Mouse (Mus musculus) thymus, postnatal 0 days (tissue): ENCODE measurements around the gene Lyrm9. TPM values are rescaled to one million over a fixed set of nuclear protein-coding genes. Genes with fewer than 3 reads are reported as not detected.
A peak's percentile ranks its signal among the peaks of the same experiment; 100 is the strongest.

ENCODE experiments used
- DNase-seq: peaks from one replicate; pipeline ENCODE4 v3.0.0-alpha.2; 2015; ENCODE audit warnings: low spot score
- polyA plus RNA-seq: library from polyadenylated mRNA; unstranded; fragments of >200 nt; fragmentation: Nextera tagmentation; extraction: Ambion mirVana; gene quantifications from 2 replicates; pipeline ENCODE4 v1.2.1, GENCODE M21; 2015

The Lyrm9 gene
- polyA plus RNA-seq, 1 experiment from 2014 or later = 31.0 TPM

DNA sequence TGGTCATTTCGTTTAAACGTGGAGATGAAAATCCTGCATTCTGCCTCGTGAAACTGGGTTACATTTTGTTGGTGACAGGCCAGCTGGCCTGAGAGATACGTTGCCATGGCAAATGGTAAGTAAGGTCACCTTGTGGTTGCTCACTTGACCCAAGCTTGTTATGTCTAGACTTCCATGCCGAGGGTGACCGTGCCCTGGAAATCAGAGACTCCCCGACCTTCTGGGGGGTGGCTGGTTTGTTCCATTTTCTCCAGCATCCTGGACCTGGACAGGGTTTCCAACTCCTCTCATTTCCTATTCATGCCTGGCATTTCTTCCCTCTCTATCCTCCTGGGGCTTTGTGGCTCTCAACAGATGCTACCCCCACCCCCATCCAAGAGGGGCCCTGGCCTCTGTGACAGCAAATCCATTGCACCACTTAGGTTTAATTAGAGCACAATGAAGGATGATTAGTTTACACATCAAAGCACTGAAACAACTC lies 11.9 kb upstream of the Lyrm9 start:
- no peak for DNase-seq

DNA sequence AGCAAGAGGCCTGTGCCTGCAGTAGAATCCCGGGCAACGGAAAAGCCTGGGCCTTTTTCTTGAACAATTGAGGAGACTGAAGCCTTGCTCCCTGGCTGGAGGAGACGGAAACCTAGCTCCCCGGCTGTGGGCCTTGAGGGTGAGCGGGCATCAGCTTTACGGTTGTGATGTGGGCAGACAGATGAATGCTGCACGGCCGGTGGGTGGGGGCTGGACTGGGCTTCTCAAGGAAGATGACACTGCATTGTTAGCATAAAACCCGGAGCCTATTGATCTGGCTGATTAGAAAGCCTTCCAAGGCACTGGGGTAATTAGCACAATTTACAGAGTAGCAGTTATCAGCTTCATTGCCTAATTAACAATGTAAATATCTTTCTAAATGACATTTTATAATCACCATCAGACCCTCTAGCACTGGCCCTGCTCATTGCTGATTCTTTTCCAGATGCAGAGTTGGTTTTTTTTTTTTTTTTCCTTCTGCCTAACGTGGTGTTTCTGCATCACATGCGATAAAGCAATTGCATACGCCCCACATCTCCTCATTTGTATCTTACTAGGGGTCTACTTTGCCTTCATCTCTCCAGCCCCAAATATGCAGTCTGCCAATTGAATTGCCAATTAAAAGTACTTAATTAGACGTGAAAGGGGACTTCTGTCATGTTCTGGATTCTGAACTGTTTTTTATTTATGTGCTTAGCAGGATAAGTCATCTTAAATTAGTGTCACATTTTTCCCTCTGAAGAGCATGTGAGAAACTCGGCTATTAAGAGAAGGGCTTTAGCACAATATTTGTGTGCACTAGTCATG lies 10.2 kb upstream of the Lyrm9 start:
- no peak for DNase-seq

DNA sequence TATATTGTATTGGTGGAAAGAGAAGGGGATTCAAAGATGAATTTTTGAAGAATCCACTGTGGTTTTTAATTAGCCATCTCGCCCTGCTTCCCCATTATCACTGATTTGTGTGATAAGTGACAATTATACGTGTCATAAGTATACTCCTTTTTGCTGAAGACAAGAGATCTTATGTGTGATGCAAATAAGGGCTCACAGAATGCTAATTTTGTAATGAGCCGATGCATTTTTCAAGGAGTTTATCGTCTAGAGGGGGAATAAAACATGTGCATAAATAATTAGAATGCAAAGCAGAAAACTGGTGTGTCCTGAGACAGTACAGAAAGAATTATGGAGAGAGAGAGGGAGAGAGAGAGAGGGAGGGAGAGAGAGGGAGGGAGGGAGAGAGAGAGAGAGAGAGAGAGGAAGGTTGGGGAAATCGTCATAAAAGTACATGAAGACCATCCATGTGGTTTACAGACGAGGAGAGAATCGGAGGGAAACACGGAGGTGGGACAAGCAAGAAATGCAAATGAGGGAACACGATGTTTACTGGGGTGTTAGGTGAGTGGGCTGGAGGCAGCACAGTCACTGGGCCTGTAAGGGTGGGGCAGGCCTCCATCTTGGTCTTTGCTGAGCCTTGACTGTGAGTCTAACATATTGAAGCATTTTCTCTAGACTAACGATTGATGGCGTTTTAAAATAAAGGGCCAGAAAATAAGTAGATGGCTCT lies 8.9 kb upstream of the Lyrm9 start:
- DNase-seq = no peak

DNA sequence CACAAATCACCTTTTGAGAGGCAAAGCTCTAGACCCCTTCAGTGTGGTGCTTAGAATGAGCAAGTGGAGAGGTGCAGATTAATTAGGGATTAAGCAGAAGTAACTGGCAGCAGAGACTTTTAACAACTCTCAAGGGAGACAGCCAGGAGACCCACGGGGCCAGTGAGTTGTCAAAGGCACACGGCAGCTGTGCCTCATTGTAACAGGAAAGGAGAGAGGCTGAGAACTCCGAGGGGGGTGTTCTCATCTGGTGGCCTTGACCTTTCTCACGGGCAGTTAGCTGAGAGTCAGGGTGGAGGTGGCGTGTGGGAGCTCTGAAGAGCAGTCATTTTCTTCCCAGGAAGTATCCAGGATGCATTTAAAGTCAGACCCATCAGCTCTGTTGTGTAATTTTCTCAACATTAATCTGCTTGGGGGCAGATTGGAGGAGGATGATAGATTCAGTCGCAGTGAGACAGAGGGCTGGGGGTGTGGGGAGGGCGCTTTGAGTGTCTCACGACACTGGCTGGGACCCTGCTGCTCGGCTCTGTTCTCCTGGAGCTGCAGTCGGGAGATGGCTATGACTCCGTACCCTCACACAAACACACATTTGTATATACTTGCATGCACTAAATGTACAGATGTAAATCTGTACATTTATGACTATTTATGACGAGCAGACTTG lies 5.9 kb upstream of the Lyrm9 start:
- no peak for DNase-seq

DNA sequence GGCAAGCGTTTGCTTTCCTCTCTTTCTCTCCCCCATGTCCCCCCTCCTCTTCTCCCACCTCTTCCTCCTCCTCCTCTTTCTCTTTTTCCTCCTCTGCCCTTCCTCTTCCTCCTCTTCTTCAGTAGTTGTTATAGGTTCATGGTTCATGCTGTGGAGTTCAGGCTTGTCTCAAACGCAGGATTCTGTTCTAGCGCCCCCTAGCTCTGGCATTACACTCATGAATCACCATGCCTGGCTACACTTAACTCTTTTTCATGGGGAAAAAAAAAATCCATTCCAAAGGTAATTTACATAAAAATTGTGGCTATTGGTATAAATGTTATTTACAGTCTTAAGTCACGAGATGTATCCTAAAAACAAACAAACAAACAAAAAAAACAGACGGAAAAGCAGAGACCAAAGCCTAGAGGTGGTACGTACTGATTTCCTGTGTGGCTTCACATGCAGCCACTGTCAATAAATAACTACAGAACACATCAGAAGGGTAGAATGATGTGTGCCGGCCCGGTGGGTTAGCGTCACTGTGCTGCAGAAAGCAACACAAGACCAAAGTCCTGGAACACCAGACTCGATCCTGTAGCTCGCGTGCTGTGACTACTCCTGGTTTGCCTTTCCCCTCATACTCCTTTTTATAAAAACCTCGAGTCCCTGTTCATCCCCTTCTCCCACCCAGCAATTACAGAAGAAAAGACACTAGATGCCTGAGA lies 3.4 kb upstream of the Lyrm9 start:
- peak; percentile 71 for DNase-seq

DNA sequence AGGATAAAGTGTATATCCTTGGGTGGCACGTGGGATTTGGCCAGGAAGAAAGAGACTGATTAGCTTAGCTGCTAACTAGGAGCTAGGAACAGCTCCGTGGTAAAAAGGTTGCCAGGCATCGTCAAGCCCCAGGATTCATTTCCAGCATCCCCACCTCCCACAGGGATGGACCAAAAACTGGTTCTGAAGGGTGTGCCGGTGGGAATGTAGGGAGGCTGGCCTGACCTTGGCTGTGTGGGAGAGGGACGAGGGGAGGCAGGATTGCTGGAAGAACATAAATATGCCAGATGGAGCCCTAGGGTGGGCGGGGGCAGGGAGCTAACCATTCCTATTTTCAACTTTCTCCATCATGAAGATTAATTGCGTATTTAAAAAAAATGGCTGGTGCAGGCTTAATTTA lies 1.2 kb downstream of the Lyrm9 start:
- DNase-seq = no peak

DNA sequence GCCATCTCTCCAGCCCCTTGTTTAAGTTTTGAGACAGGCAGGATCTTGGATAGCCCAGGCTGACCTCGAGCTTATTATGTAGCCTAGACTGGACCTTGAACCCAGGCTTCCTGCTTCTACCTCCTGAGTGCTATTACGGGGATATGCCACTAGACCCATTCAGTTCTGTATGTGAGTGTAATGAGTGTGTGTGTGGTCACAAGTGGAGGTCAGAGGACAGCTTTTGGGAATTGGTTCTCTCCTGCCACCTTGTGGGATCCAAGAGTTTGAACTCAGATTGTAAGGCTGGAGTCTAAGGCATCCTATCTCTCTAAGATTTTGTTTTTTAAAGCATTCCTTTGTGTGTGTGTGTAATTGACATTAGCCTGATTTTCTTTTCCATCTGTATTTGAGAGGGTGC lies 2.0 kb downstream of the Lyrm9 start:
- DNase-seq = no peak

DNA sequence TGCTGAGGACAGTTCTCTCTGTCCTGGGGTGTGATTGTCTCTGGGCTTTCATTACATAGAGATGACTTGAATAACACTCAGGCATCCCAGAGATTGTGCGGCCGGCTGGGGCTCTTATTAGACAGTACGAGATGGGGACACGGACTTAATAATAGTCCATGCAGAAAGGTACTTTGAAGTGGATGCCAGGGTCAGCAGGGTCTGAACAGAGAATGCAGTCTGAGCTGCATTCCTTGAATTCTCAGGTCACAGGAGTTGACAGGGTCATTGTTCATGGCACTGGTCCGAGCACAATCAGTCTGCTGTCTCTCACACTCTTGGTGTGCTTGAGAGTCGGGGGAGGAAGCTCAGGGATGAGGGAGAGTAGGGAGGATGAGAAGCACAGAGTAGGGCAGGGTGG lies 3.0 kb downstream of the Lyrm9 start:
- DNase-seq = no peak

DNA sequence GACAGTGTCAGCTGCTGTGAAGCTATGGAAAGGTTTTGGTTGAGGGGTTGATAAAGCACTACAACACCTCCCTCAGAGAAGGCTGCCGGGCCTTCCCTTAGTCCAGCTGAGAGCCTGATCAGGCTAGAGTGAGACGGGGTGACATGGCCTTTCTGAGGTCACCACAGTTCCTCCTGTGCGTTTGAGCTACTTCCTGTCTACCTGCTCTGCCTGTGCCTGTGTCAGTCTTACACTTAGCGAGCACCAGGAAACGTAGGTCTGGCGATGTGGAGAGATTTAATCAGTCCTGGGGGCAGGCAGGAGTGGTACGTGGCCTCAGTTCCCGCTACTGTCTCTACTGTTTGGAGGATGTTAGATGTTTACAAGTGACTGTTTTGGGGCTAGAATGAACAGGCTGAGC lies 3.8 kb downstream of the Lyrm9 start:
- peak; percentile 61 for DNase-seq

DNA sequence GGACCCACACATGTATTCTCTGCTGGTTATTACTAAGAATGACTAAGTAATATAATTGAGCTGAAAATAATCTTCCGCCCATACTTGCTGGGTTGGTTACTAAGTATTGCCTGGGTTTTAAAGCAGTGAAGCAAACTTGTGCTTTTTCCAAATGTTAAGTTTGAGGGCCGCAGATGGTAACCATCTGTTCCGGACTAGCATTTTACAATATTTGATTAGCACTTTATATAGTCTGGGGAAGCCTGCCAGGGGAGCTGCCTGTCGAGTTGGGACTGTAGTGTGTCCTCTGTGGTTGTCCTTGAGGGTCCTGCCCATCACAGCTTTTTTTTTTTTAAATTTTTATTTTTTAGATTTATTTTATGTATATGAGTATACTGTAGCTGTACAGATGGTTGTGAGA lies 5.3 kb downstream of the Lyrm9 start:
- no peak for DNase-seq

DNA sequence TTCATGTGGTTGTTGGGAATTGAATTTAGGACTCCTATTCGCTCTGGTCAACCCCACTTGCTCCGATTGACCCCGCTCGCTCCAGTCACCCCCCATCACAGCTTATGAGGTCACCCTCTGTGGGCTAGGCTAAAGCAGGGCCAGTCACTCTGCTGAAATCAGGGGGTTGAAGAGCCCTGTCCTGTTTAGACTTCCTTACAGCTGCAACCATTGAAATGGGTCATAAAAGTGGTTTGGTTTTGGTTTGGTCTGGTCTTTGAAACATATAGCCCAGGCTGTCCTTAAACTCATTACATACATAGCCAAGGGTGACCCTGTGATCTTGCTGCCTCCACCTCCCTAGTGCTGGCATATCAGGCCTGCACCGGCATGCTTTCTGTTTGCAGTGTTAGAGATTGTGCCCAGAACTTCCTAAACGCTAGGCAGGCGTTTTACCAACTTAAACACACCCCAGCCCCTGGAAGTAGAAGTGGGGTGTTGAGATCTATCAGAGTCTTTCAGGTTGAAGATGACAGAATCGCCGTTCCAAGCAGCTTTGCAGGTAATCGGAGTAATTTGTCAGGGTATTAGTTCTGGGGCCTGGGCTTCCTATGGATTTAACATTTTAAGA lies 5.8 kb downstream of the Lyrm9 start:
- no peak for DNase-seq

DNA sequence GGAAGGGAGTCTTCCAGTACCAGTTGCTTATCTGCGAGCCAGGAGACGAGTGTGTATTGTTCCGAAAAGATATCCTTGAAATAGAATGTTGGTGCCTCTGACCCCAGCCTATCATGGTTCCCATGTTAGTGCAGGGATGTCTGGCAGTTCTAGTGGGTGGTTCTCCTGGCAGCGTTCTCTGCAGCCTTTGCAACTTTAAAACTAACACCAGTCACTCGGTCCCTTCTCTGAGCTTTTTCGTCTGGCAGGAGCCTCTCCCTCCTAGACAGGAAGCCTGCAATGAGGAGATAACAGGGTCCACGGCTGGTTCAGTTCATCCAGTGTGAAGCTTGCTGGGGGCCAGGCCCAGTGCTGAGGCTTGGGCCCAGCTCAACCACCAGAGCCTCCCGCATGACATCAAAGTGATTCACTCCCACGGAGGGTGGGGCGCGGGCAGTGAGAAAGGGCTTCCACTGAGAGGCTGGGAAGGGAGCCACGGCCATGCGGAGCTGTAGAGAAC lies 6.5 kb downstream of the Lyrm9 start:
- peak; percentile 20 for DNase-seq

DNA sequence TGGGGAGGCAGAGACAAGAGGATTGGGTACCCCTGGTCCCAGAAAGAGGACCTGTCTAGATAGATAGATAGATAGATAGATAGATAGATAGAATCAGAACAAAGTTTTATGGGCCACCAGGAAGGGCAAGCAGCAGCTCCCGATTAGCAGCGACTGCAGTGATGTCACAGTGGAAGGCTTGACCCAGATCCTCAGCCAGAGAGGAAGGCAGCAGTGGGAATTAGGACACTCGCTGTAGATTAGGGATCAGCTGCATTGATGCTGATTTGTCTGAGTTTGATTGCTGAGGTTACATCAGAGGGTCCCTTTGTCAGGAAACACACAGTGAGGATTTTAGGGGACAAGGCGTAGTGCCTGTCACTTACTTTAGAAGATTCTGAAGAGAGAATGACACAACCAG lies 10.1 kb downstream of the Lyrm9 start:
- no peak for DNase-seq

DNA sequence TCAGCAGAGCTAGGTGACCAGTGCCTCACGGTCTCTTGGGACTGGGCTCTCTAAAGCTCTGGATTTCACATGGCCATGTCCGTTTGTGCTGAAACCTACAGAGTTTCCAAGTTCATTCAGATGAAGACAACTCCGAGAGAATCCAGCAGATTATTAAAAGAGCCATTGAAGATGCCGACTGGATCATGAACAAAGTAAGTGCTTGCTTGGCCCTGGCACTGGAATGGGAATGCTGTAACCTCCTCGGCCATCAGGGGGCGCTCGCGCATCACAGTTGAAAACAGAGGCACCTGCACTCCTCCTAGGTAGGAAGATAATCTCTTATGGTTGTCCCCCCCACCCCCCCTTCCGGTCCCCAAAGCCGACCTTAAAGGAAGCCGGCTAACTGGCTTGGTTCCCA lies 11.6 kb downstream of the Lyrm9 start:
- DNase-seq = peak; percentile 91

DNA sequence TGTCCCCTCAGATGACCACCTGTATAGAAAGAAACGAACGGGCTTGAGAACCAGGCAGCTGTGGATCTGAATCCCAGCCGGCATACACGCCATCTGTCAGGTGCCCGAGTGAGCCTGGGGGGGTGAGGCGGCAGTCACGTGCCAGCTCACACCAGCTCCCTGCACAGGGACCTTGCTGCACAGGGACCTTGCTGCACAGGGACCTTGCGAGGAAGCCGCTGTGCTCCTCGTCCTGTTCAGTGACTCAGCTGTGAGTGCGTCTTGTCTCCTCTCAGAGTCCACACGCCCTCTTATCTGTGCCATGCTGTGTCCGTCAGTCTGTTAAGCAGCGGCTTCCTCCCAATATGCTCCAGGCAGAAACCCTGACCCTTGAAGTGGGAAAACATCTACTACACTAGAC lies 13.1 kb downstream of the Lyrm9 start:
- DNase-seq = no peak

DNA sequence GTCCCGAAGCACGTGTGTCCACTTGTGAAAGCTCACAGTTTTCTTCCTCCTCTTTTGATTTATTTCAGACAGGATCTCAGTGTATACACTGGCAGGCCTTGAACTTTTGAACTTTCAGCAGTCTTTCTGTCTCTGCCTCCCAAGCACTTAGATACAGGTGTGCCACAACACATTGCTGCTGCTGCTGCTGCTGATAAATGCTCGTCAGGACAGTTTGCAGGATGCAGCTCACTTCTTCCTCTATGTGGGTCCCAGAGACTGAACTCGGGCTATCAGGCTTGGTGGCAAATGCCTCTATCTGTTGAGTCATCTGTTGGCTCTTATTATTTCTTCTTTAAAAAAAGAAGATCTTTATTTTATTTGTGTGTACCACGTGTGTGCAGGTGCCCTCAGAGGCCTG lies 13.8 kb downstream of the Lyrm9 start:
- no peak for DNase-seq

DNA sequence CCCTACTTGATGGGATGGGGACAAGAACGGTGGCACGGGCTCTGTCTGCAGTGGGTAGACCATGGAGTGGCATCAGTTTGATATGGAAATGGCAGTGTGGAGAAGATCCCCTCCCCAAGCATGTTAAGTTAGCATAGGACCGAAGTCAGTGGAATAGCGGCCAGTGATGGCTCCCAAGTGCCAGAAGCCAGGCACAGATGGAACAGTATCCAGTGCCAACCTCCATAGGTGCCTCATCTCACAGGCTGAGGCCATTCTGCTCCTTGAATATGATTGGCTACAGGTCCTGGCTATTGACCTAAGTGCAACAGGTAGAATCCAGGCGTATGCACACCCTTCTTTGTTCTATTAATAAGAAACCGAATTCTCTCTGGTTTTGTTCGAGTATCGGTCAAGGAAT lies 15.6 kb downstream of the Lyrm9 start:
- no peak for DNase-seq

DNA sequence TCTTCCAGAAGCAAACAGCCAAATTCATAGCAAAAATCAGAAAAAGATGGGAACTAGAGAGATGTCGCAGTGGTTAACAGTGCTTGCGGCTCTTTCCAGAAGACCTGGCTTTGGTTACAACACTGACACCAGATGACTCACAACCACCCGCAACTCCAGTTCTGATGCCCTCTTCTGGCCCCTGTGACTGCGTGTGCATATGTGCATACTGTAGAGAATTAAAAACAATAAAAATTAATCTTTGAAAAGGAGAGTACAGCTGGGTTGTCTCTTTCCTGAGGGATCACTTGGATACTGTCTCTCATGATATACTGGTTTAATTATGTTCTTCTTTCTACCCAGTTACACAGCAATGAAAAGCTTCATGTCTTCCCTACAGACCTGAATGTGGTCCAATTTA lies 20.2 kb downstream of the Lyrm9 start:
- DNase-seq = no peak

DNA sequence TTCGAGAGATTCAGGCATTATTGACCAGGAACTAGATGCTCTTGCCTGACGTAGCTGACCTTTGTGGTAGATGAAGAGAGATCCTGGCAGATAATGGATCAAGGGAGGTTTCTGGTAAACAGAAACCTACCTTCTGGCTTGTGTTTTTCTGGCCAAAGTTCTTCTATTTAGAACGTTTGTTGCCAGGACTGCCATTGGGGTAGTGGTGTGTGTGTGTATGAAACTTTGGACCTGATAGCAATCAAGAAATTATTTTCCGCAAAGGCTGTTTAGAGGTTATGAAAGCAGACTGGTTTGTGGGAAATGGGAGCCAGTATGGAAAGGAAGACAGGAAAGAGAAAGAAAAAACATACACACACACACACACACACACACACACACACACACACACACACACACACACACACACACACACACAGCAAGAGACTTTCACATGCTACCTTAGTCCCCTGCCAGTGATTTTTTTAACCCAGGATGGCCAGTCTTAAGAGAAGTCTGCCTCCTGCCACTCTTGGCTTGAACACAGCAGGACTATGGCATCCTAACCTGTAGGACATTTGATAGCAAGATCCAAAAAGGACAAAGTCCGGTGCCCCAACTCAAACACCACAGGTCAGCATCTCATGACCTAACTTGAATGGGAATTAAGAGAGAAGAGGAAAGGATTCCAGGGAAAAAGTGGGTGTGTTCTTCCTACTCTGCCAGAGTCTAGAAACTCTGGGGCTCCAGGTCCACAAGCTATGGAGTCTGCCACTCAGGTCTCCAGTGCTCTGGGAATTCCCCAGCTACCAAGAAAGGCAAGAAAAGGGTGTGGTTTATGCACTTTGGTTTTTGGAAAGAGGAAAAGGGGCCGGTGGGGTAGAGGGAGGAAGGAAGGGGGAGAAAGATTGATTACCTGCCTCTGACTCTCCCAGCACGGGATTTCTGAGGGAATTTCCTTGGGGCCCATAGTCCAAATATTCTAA lies 21.8 kb downstream of the Lyrm9 start:
- no peak for DNase-seq

DNA sequence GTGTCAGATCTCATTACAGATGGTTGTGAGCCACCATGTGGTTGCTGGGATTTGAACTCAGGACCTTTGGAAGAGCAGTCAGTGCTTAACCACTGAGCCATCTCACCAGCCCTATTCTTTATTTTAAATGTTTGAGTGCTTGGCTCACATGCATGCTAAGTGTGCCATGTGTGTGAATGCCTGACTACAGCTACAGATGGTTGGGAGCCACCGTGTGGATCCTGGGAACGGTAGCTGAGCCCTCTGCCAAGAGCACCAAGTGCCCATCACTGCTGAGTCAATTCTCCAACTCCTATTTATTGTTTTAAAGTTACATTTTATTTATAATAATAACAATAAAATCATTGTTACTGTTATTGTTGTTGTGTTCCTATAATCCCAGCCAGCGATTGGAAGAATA lies 23.5 kb downstream of the Lyrm9 start:
- DNase-seq = no peak
